Mouse (Mus musculus): ENCODE data around the gene Krt4. TPM values are rescaled to one million over a fixed set of nuclear protein-coding genes. Genes with fewer than 3 reads are reported as not detected.

Gene Krt4
- polyA plus RNA-seq, 1 experiment from 2014 or later, result 0.38 TPM

DNA sequence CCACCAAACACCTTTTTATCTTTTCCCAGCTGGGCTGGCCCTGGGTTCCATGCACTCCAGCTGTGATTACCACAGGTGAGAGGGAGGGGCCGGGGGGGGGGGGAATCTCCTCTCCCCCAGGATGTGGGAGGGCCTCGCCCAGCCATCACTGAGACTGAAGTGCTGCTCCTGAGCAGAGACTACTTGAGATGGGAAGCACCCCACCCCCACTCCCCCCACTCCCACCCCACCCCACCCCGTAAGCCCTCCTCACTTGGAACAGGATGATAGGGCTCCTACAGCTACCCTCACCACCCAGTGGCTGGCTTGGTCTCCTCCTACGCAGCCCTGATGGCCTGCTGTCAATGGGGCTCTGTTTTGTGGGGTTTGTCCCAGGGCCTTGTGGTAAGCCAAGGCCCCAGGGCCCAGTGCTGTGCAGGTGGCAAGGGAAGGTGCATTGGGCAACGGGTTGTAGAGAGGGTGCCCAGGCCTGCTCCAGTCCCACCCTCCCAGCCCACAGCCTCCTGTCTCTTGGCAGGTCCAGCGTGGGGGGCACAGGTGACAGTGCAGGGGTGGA is 15.8 kb upstream of the Krt4 start, which contains the start of gene Krt79:
Krt79 (minus strand) TSS at position 51 of the 556 bp plus-strand sequence.
- WGBS, result 62% methylated on average over 6 of the region's 6 CpGs
- no peak within 1 kb of the TSS for H3K9ac ChIP-seq (ENCODE audit: low read depth, low read length)
- no peaks in the 10 kb centered on the region for H3K27me3 ChIP-seq (ENCODE audit: control insufficient read depth, insufficient read depth, low read length)
- no peaks in the 10 kb centered on the region for H3K9me3 ChIP-seq (ENCODE audit: control insufficient read depth, low read length)
- no peaks in the 10 kb centered on the region for H3K36me3 ChIP-seq (ENCODE audit: control insufficient read depth, insufficient read depth, low read length)
- no peak within 1 kb of the TSS for H3K27ac ChIP-seq (ENCODE audit: low read depth, low read length)
- H3K4me1 ChIP-seq (ENCODE audit: control insufficient read depth, insufficient read depth, low read length), result peaks cover 12% of the 10 kb centered on the region; the same call in 1 of the 2 replicates
- no peak for ATAC-seq (ENCODE audit: low FRiP score, low TSS enrichment)
- H3K4me3 ChIP-seq (ENCODE audit: low read length), result no peak within 1 kb of the TSS
- H3K4me2 ChIP-seq (replicated peaks; ENCODE audit: low read depth, low read length), result no peak within 1 kb of the TSS

DNA sequence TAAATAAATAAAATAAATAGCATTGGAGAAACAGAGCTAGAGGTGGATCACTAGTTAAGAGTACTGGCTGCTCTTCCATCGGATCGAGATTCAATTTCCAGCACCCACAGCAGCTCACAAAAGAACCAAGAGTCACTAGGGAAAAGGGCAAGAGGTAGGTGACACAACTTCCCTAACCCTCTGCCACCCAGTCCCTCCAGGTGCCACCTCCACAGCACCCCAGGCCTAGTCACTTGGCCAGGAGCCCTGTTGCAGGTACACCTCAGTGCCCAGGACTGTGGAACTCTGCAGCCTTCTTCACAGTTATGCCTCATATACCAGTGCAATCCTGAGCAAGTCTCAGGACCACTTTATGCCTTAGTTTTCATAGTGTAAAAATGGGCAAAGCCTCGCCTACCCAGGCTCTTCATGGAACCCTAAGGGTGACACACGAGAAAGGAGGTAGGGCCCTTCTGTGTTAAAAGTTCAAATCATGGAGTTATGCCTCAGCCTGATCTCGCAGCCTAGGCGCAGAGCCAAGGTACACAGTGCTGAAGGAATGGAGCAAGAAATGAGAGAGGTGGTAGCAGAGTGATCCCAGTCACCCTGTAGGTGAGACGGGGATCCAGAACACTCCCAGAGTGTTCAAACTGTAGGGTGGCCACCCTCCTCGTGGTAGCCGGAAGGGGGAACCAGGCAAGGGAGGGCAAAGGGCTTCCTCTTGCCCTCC is 14.2 kb upstream of the Krt4 start:
- Histone ChIP-seq H3K4me3 (ENCODE audit: low read length) (no peak overlapping the region), H3K36me3 (ENCODE audit: control insufficient read depth, insufficient read depth, low read length) (no peaks in the 10 kb centered on the region), H3K27ac (ENCODE audit: low read depth, low read length) (no peak overlapping the region), H3K9me3 (ENCODE audit: control insufficient read depth, low read length) (no peaks in the 10 kb centered on the region), H3K4me2 (replicated peaks; ENCODE audit: low read depth, low read length) (no peak overlapping the region), H3K4me1 (ENCODE audit: control insufficient read depth, insufficient read depth, low read length) (peaks cover 9% of the 10 kb centered on the region; the same call in 1 of the 2 replicates), H3K9ac (ENCODE audit: low read depth, low read length) (no peak overlapping the region), H3K27me3 (ENCODE audit: control insufficient read depth, insufficient read depth, low read length) (no peaks in the 10 kb centered on the region)
- ATAC-seq (ENCODE audit: low FRiP score, low TSS enrichment), result no peak
- 79% methylated on average over 9 of the region's 9 CpGs for WGBS

DNA sequence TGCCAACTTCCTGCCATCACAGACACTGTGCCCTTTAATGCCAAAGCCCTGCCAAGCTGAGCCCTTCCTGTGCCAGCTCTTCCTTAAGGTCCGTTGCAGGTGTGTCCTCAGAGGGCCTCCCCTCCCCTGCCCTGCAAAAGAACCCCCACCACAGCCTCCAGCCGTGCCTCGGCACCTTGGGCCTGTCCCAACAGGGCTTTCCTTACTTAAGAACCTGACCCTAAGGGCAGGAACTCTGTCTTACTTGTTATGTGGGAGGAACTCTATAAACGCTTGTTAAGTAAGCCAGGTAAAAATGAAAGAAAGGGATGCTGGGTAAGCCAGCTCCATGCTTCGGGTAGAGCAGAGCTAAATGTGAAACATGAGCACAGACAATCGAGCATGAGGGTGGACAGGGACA is 8.5 kb upstream of the Krt4 start:
- WGBS, result 54% methylated on average over 6 of the region's 6 CpGs
- ATAC-seq (ENCODE audit: low FRiP score, low TSS enrichment), result no peak
- no peaks in the 10 kb centered on the region for H3K27me3 ChIP-seq (ENCODE audit: control insufficient read depth, insufficient read depth, low read length)

DNA sequence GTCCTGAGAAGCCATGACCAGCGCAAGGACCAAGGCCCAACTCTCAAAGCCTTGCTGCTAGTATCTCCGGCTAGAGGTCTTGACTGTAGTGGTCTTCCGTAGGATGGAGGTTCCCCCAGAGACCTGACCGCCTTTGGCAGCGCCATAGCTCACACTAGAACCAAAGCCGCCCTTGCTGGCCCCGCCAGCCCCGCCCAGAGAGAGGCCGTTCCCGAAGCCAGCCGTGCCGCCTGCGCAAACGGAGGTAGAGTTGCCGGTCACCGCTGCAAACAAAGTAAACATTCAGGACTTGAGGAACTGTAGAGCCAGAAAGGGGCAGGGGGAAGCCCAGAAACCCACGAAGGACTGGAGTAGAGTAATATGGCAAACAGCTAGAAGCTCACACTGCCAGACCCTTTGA is 5.1 kb upstream of the Krt4 start:
- Histone ChIP-seq H3K9me3 (ENCODE audit: control insufficient read depth, low read length) (no peaks in the 10 kb centered on the region), H3K4me1 (ENCODE audit: control insufficient read depth, insufficient read depth, low read length) (peaks cover 15% of the 10 kb centered on the region), H3K4me3 (ENCODE audit: low read length) (peak overlapping the region; percentile 24), H3K27ac (ENCODE audit: low read depth, low read length) (no peak overlapping the region), H3K36me3 (ENCODE audit: control insufficient read depth, insufficient read depth, low read length) (no peaks in the 10 kb centered on the region), H3K4me2 (replicated peaks; ENCODE audit: low read depth, low read length) (peak overlapping the region; percentile 51), H3K27me3 (ENCODE audit: control insufficient read depth, insufficient read depth, low read length) (no peaks in the 10 kb centered on the region), H3K9ac (ENCODE audit: low read depth, low read length) (peak overlapping the region; percentile 3; the same call in 1 of the 2 replicates)
- 2% methylated on average over 17 of the region's 17 CpGs for WGBS
- ATAC-seq (ENCODE audit: low FRiP score, low TSS enrichment), result no peak

More for the DNA sequence above, 8.5 kb upstream of the Krt4 start:
- Histone ChIP-seq H3K4me1 (ENCODE audit: control insufficient read depth, insufficient read depth, low read length) (peaks cover 11% of the 10 kb centered on the region), H3K4me2 (replicated peaks; ENCODE audit: low read depth, low read length) (no peak overlapping the region), H3K9ac (ENCODE audit: low read depth, low read length) (no peak overlapping the region), H3K4me3 (ENCODE audit: low read length) (no peak overlapping the region), H3K9me3 (ENCODE audit: control insufficient read depth, low read length) (no peaks in the 10 kb centered on the region), H3K36me3 (ENCODE audit: control insufficient read depth, insufficient read depth, low read length) (no peaks in the 10 kb centered on the region), H3K27ac (ENCODE audit: low read depth, low read length) (no peak overlapping the region)

DNA sequence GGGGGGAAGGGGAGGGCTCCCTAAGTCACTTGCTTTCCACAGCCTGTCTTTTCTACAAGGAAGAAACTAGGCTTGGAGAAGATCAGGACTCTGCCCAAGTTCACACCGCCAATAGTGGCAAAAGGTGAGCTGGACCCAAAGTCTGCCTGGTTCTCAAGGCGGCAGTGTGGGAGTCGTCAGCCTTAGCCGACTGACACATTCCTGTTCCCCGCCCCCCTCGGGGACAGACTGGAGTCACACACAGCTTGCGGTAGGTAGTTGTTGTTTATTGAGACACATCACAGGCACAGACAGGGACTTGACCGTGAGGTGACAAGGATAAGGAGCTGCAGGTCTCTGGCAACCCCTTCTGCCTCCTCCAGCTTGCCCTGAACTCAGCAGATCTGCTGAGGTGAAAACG is 4.6 kb upstream of the Krt4 start:
- no peaks in the 10 kb centered on the region for H3K9me3 ChIP-seq (ENCODE audit: control insufficient read depth, low read length)
- WGBS, result 13% methylated on average over 9 of the region's 9 CpGs
- no peaks in the 10 kb centered on the region for H3K27me3 ChIP-seq (ENCODE audit: control insufficient read depth, insufficient read depth, low read length)
- H3K4me3 ChIP-seq (ENCODE audit: low read length), result peak overlapping the region; percentile 24; the same call in 1 of the 2 replicates
- ATAC-seq (ENCODE audit: low FRiP score, low TSS enrichment), result no peak
- no peak overlapping the region for H3K9ac ChIP-seq (ENCODE audit: low read depth, low read length)
- peaks cover 15% of the 10 kb centered on the region for H3K4me1 ChIP-seq (ENCODE audit: control insufficient read depth, insufficient read depth, low read length)
- no peaks in the 10 kb centered on the region for H3K36me3 ChIP-seq (ENCODE audit: control insufficient read depth, insufficient read depth, low read length)
- H3K27ac ChIP-seq (ENCODE audit: low read depth, low read length), result no peak overlapping the region
- H3K4me2 ChIP-seq (replicated peaks; ENCODE audit: low read depth, low read length), result peak overlapping the region; percentile 51; the same call in 1 of the 2 replicates

DNA sequence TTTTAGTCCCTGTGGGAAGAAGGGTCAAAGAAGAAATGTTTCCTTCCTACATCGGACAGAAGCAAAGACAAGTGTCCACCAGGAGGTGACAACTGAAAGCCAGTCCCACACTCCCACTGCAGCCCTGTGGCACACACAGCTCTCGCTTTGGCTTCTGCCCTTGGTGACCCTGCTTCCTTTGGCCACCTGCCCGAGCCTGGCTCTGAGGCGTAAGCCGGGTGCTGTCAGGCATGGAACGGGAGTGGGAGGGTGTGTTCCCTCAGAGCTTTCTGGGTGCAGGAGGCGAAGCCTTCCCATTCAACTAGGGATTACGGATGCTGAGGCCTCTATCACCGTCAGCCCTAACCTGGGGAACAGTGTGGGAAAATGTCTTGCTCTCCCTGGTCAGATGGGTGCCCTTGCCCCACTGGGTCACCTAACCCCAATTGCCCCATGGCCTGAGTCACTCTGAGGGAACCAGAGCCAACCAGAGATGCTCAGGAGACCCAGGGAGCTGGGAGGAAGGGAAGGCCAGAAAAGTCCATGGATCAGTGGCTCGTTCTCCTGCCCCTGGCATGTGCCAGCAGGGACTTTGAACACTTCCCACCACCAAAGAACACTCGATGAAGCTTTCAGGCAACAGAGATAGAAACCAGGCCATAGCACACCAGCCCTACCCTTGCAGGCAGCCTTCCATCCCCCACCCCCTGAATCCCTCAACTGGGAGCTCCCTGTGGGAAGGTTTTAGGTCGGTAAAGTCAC is 3.0 kb upstream of the Krt4 start:
- Histone ChIP-seq H3K27ac (ENCODE audit: low read depth, low read length) (no peak overlapping the region), H3K9me3 (ENCODE audit: control insufficient read depth, low read length) (no peaks in the 10 kb centered on the region), H3K4me3 (ENCODE audit: low read length) (no peak overlapping the region), H3K36me3 (ENCODE audit: control insufficient read depth, insufficient read depth, low read length) (no peaks in the 10 kb centered on the region), H3K4me1 (ENCODE audit: control insufficient read depth, insufficient read depth, low read length) (peaks cover 15% of the 10 kb centered on the region), H3K27me3 (ENCODE audit: control insufficient read depth, insufficient read depth, low read length) (no peaks in the 10 kb centered on the region), H3K4me2 (replicated peaks; ENCODE audit: low read depth, low read length) (no peak overlapping the region), H3K9ac (ENCODE audit: low read depth, low read length) (no peak overlapping the region)
- WGBS, result 41% methylated on average over 12 of the region's 12 CpGs
- no peak for ATAC-seq (ENCODE audit: low FRiP score, low TSS enrichment)

DNA sequence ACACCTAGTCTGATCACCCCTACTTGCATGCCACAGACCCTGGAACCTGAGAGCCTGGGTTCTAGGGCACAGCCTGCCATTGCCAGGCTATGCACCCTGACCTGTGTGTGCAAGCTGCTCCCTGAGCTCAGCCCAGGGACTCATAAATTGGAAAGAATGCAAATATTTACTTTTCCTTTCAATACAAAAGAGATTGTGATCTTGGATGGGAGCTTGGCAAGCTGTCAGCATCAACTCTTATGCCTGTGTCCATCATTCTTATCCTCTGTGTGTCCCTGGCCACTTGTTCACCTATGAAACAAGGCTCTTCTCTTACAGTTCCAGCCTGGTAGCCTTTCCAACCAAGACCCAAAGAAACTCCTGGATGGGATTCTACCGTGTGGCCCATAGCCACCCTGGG is 506 bp upstream of the Krt4 start:
- Histone ChIP-seq H3K9me3 (ENCODE audit: control insufficient read depth, low read length) (no peaks in the 10 kb centered on the region), H3K4me2 (replicated peaks; ENCODE audit: low read depth, low read length) (no peak overlapping the region), H3K9ac (ENCODE audit: low read depth, low read length) (no peak overlapping the region), H3K27ac (ENCODE audit: low read depth, low read length) (no peak overlapping the region), H3K4me1 (ENCODE audit: control insufficient read depth, insufficient read depth, low read length) (peaks cover 11% of the 10 kb centered on the region), H3K36me3 (ENCODE audit: control insufficient read depth, insufficient read depth, low read length) (no peaks in the 10 kb centered on the region), H3K27me3 (ENCODE audit: control insufficient read depth, insufficient read depth, low read length) (no peaks in the 10 kb centered on the region), H3K4me3 (ENCODE audit: low read length) (no peak overlapping the region)
- ATAC-seq (ENCODE audit: low FRiP score, low TSS enrichment), result no peak
- WGBS, result 70% methylated on average over 1 of the region's 1 CpGs

DNA sequence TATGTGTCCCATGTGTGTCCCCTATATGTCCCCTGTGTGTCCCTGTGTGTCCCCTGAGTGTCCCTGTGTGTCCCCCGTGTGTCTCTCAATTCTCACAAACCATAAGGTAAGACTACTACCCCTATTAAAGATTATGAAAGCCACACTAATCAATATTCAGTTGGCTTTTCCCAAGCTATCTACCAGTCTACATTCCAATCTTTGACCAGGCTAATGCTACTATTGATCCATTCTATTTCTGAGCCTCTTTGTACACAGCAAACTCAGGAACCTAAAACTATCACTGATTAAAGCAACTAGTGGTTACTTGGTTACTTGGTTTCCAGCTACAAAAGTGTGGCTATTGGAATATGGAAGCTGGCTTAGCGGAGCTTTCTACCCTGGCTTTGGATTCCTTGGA is 2.2 kb downstream of the Krt4 start:
- 90% methylated on average over 2 of the region's 2 CpGs for WGBS
- H3K27ac ChIP-seq (ENCODE audit: low read depth, low read length), result no peak overlapping the region

DNA sequence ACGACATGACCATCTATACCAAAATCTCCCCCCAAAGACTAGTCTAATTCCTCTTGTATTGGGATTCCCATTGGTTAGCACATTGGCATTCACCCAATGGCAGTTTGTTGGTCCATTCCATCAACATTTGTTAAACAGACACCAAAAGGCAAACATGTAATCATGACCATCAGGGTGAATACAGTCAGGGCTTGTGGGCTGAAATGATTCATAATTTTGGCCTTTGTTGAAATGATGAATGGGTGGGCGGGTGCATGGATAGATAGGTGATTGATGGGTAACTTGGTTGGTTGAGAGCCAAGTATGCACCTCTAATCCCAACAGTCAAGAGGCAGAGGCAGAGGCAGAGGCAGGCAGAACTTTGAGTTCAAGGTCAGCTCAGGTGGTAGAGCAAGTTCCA is 8.5 kb downstream of the Krt4 start:
- no peak overlapping the region for H3K4me2 ChIP-seq (replicated peaks; ENCODE audit: low read depth, low read length)
- 84% methylated on average over 2 of the region's 2 CpGs for WGBS

More for the DNA sequence above, 2.2 kb downstream of the Krt4 start:
- Histone ChIP-seq H3K4me3 (ENCODE audit: low read length) (no peak overlapping the region), H3K27me3 (ENCODE audit: control insufficient read depth, insufficient read depth, low read length) (no peaks in the 10 kb centered on the region), H3K4me2 (replicated peaks; ENCODE audit: low read depth, low read length) (no peak overlapping the region), H3K9ac (ENCODE audit: low read depth, low read length) (no peak overlapping the region), H3K9me3 (ENCODE audit: control insufficient read depth, low read length) (no peaks in the 10 kb centered on the region), H3K4me1 (ENCODE audit: control insufficient read depth, insufficient read depth, low read length) (no peaks in the 10 kb centered on the region), H3K36me3 (ENCODE audit: control insufficient read depth, insufficient read depth, low read length) (no peaks in the 10 kb centered on the region)
- ATAC-seq (ENCODE audit: low FRiP score, low TSS enrichment), result no peak

More for the DNA sequence above, 8.5 kb downstream of the Krt4 start:
- H3K4me3 ChIP-seq (ENCODE audit: low read length), result no peak overlapping the region
- H3K9ac ChIP-seq (ENCODE audit: low read depth, low read length), result no peak overlapping the region
- no peaks in the 10 kb centered on the region for H3K27me3 ChIP-seq (ENCODE audit: control insufficient read depth, insufficient read depth, low read length)
- no peaks in the 10 kb centered on the region for H3K36me3 ChIP-seq (ENCODE audit: control insufficient read depth, insufficient read depth, low read length)
- H3K4me1 ChIP-seq (ENCODE audit: control insufficient read depth, insufficient read depth, low read length), result no peaks in the 10 kb centered on the region
- no peak for ATAC-seq (ENCODE audit: low FRiP score, low TSS enrichment)
- no peaks in the 10 kb centered on the region for H3K9me3 ChIP-seq (ENCODE audit: control insufficient read depth, low read length)
- no peak overlapping the region for H3K27ac ChIP-seq (ENCODE audit: low read depth, low read length)

All from kidney, embryonic 14.5 days (tissue).